Mouse (Mus musculus): ENCODE results near the gene S100a3. TPM values are rescaled to one million over a fixed set of nuclear protein-coding genes. Genes with fewer than 3 reads are reported as not detected.
A peak's percentile ranks its signal among the peaks of the same experiment; 100 is the strongest.

Gene S100a3
- polyA plus RNA-seq, 1 experiment from 2014 or later = 1.1 TPM

GRCm38 (mm10) chr3:90527291-90527873, 33.0 kb upstream of the S100a3 start:
- no peaks in the 10 kb centered on the region for H3K9me3 ChIP-seq (replicated peaks)
- no peak overlapping the region for H3K4me2 ChIP-seq
- H3K4me1 ChIP-seq = no peaks in the 10 kb centered on the region
- no peak overlapping the region for H3K9ac ChIP-seq (replicated peaks)
- no peak for ATAC-seq (ENCODE audit: low FRiP score)
- H3K27me3 ChIP-seq (replicated peaks) = no peaks in the 10 kb centered on the region
- no peak overlapping the region for H3K27ac ChIP-seq (replicated peaks)
- no peak overlapping the region for H3K4me3 ChIP-seq (replicated peaks)
- WGBS = 83% methylated on average over 7 of the region's 7 CpGs
- H3K36me3 ChIP-seq = no peaks in the 10 kb centered on the region

GRCm38 (mm10) chr3:90531713-90532112, 28.7 kb upstream of the S100a3 start:
- no peak overlapping the region for H3K27ac ChIP-seq (replicated peaks)
- no peak overlapping the region for H3K4me3 ChIP-seq (replicated peaks)
- H3K9ac ChIP-seq (replicated peaks) = no peak overlapping the region
- no peaks in the 10 kb centered on the region for H3K27me3 ChIP-seq (replicated peaks)
- no peaks in the 10 kb centered on the region for H3K36me3 ChIP-seq
- no peak overlapping the region for H3K4me2 ChIP-seq
- ATAC-seq (ENCODE audit: low FRiP score) = no peak
- WGBS = 77% methylated on average over 5 of the region's 5 CpGs
- H3K4me1 ChIP-seq = no peaks in the 10 kb centered on the region
- no peaks in the 10 kb centered on the region for H3K9me3 ChIP-seq (replicated peaks)

GRCm38 (mm10) chr3:90535446-90535845, 24.9 kb upstream of the S100a3 start:
- WGBS = 67% methylated on average over 1 of the region's 1 CpGs
- Histone ChIP-seq H3K36me3 (no peaks in the 10 kb centered on the region), H3K4me3 (replicated peaks) (no peak overlapping the region), H3K27ac (replicated peaks) (no peak overlapping the region), H3K4me2 (no peak overlapping the region), H3K27me3 (replicated peaks) (no peaks in the 10 kb centered on the region), H3K9me3 (replicated peaks) (no peaks in the 10 kb centered on the region), H3K9ac (replicated peaks) (no peak overlapping the region), H3K4me1 (no peaks in the 10 kb centered on the region)
- ATAC-seq (ENCODE audit: low FRiP score) = no peak

- no peak within 1 kb of the TSS for H3K4me3 ChIP-seq (replicated peaks)
- 49% methylated on average over 10 of the region's 10 CpGs for WGBS
- H3K27me3 ChIP-seq (replicated peaks) = no peaks in the 10 kb centered on the region
- no peaks in the 10 kb centered on the region for H3K9me3 ChIP-seq (replicated peaks)
- H3K27ac ChIP-seq (replicated peaks) = no peak within 1 kb of the TSS
- ATAC-seq (ENCODE audit: low FRiP score) = peak; percentile 51; the same call in 1 of the 2 replicates
- no peaks in the 10 kb centered on the region for H3K36me3 ChIP-seq
- peaks cover 6% of the 10 kb centered on the region; the same call in 1 of the 2 replicates for H3K4me1 ChIP-seq
- no peak within 1 kb of the TSS for H3K9ac ChIP-seq (replicated peaks)
- H3K4me2 ChIP-seq = peak within 1 kb of the TSS; percentile 5; the same call in 1 of the 2 replicates
Measured at GRCm38 (mm10) chr3:90537141-90537904, 23.1 kb upstream of the S100a3 start, which contains the start of gene S100a16. TSS of gene S100a16 (plus strand) at chr3:90537254.

GRCm38 (mm10) chr3:90537905-90538296, 22.5 kb upstream of the S100a3 start:
- Histone ChIP-seq H3K9ac (replicated peaks) (no peak overlapping the region), H3K9me3 (replicated peaks) (no peaks in the 10 kb centered on the region), H3K4me1 (peaks cover 6% of the 10 kb centered on the region; the same call in 1 of the 2 replicates), H3K27ac (replicated peaks) (no peak overlapping the region), H3K36me3 (no peaks in the 10 kb centered on the region), H3K4me2 (peak overlapping the region; percentile 5; the same call in 1 of the 2 replicates), H3K4me3 (replicated peaks) (no peak overlapping the region), H3K27me3 (replicated peaks) (no peaks in the 10 kb centered on the region)
- no peak for ATAC-seq (ENCODE audit: low FRiP score)
- WGBS = 83% methylated on average over 5 of the region's 5 CpGs

GRCm38 (mm10) chr3:90540904-90541303, 19.5 kb upstream of the S100a3 start:
- no peak overlapping the region for H3K4me3 ChIP-seq (replicated peaks)
- H3K4me1 ChIP-seq = peaks cover 6% of the 10 kb centered on the region; the same call in 1 of the 2 replicates
- H3K9me3 ChIP-seq (replicated peaks) = no peaks in the 10 kb centered on the region
- H3K4me2 ChIP-seq = peak overlapping the region; percentile 15; the same call in 1 of the 2 replicates
- 34% methylated on average over 4 of the region's 4 CpGs for WGBS
- H3K27ac ChIP-seq (replicated peaks) = no peak overlapping the region
- no peaks in the 10 kb centered on the region for H3K36me3 ChIP-seq
- ATAC-seq (ENCODE audit: low FRiP score) = peak; percentile 25; the same call in 1 of the 2 replicates
- H3K27me3 ChIP-seq (replicated peaks) = no peaks in the 10 kb centered on the region
- no peak overlapping the region for H3K9ac ChIP-seq (replicated peaks)

GRCm38 (mm10) chr3:90549676-90550420, 10.5 kb upstream of the S100a3 start:
- Histone ChIP-seq H3K27me3 (replicated peaks) (no peaks in the 10 kb centered on the region), H3K4me3 (replicated peaks) (no peak overlapping the region), H3K4me2 (no peak overlapping the region), H3K36me3 (no peaks in the 10 kb centered on the region), H3K9me3 (replicated peaks) (no peaks in the 10 kb centered on the region), H3K27ac (replicated peaks) (no peak overlapping the region), H3K4me1 (no peaks in the 10 kb centered on the region), H3K9ac (replicated peaks) (no peak overlapping the region)
- no peak for ATAC-seq (ENCODE audit: low FRiP score)
- whole genome bisulfite sequencing = 48% methylated on average over 5 of the region's 5 CpGs

GRCm38 (mm10) chr3:90550421-90550790, 10.0 kb upstream of the S100a3 start:
- Histone ChIP-seq H3K4me2 (no peak overlapping the region), H3K4me1 (no peaks in the 10 kb centered on the region), H3K27ac (replicated peaks) (no peak overlapping the region), H3K36me3 (no peaks in the 10 kb centered on the region), H3K4me3 (replicated peaks) (no peak overlapping the region), H3K9me3 (replicated peaks) (no peaks in the 10 kb centered on the region), H3K27me3 (replicated peaks) (no peaks in the 10 kb centered on the region), H3K9ac (replicated peaks) (no peak overlapping the region)
- WGBS = 96% methylated on average over 2 of the region's 2 CpGs
- no peak for ATAC-seq (ENCODE audit: low FRiP score)

- Histone ChIP-seq H3K27me3 (replicated peaks) (no peaks in the 10 kb centered on the region), H3K4me1 (no peaks in the 10 kb centered on the region), H3K4me3 (replicated peaks) (no peak overlapping the region), H3K4me2 (no peak overlapping the region), H3K27ac (replicated peaks) (no peak overlapping the region), H3K9me3 (replicated peaks) (no peaks in the 10 kb centered on the region), H3K36me3 (no peaks in the 10 kb centered on the region), H3K9ac (replicated peaks) (no peak overlapping the region)
- ATAC-seq (ENCODE audit: low FRiP score) = no peak
- WGBS = 85% methylated on average over 2 of the region's 2 CpGs
Measured at GRCm38 (mm10) chr3:90552231-90552630, 8.1 kb upstream of the S100a3 start.

- Histone ChIP-seq H3K27ac (replicated peaks) (0 out of 2 replicates have a peak overlapping the region, but pooled peaks have one; percentile 28), H3K36me3 (no peaks in the 10 kb centered on the region), H3K4me2 (no peak overlapping the region), H3K4me3 (replicated peaks) (no peak overlapping the region), H3K27me3 (replicated peaks) (no peaks in the 10 kb centered on the region), H3K9me3 (replicated peaks) (no peaks in the 10 kb centered on the region), H3K9ac (replicated peaks) (no peak overlapping the region), H3K4me1 (no peaks in the 10 kb centered on the region)
- ATAC-seq (ENCODE audit: low FRiP score) = peak; percentile 86
- 34% methylated on average over 5 of the region's 5 CpGs for WGBS
Measured at GRCm38 (mm10) chr3:90555954-90556353, 4.4 kb upstream of the S100a3 start.

GRCm38 (mm10) chr3:90574691-90575090, 14.3 kb downstream of the S100a3 start:
- H3K4me2 ChIP-seq = no peak overlapping the region
- H3K27ac ChIP-seq (replicated peaks) = no peak overlapping the region
- no peak overlapping the region for H3K9ac ChIP-seq (replicated peaks)
- H3K9me3 ChIP-seq (replicated peaks) = no peaks in the 10 kb centered on the region
- no peak for ATAC-seq (ENCODE audit: low FRiP score)
- WGBS = 86% methylated on average over 5 of the region's 5 CpGs
- H3K27me3 ChIP-seq (replicated peaks) = no peaks in the 10 kb centered on the region
- no peaks in the 10 kb centered on the region for H3K36me3 ChIP-seq
- H3K4me1 ChIP-seq = no peaks in the 10 kb centered on the region
- H3K4me3 ChIP-seq (replicated peaks) = no peak overlapping the region

Data from neural tube, embryonic 15.5 days (tissue).